Mouse (Mus musculus): ENCODE measurements around the gene Tmed2. TPM values are rescaled to one million over a fixed set of nuclear protein-coding genes. Genes with fewer than 3 reads are reported as not detected.
"Not testable (repeated sequence)": the region's sequence is repeated elsewhere in the genome, so short reads cannot be mapped to it uniquely, and the experiment has no call there.

The Tmed2 gene
- polyA plus RNA-seq, 1 experiment from 2014 or later: 478 TPM

- H3K27me3 ChIP-seq (replicated peaks; ENCODE audit: insufficient read depth, low read length): no peaks in the 10 kb centered on the region
- no peak for TF ChIP-seq EP300 (IDR thresholded peaks at IDR 0.05)
- TF ChIP-seq CTCF (IDR thresholded peaks at IDR 0.05): no peak
- no peaks in the 10 kb centered on the region for H3K9me3 ChIP-seq (ENCODE audit: low read length)
- H3K9ac ChIP-seq (replicated peaks; ENCODE audit: low read depth): no peak overlapping the region
- H3K4me1 ChIP-seq (ENCODE audit: insufficient read depth, low read depth, low read length): peaks cover 9% of the 10 kb centered on the region; the same call in 1 of the 2 replicates
- no peak for ATAC-seq
- WGBS: 71% methylated on average over 7 of the region's 7 CpGs
- DNase-seq (ENCODE audit: low spot score): peak; percentile 45
- H3K4me2 ChIP-seq (replicated peaks; ENCODE audit: low read depth, low read length): no peak overlapping the region
- H3K36me3 ChIP-seq (ENCODE audit: insufficient read depth, low read length): peaks cover 32% of the 10 kb centered on the region
- no peak overlapping the region for H3K4me3 ChIP-seq (ENCODE audit: low read depth, low read length)
- no peak overlapping the region for H3K27ac ChIP-seq (ENCODE audit: low read length)
These were observed 35.0 kb downstream of the Tmed2 start for GRCm38 (mm10) chr5:124575467-124575866.

GRCm38 (mm10) chr5:124578633-124579317 lies 38.3 kb downstream of the Tmed2 start, which contains the start of the genes Eif2b1 and Gtf2h3:
TSS of gene Eif2b1 (minus strand) at chr5:124579131.
TSS of gene Gtf2h3 (plus strand) at chr5:124579140.
- peak within 1 kb of the TSS; percentile 50 for H3K9ac ChIP-seq (replicated peaks; ENCODE audit: low read depth)
- TF ChIP-seq CTCF (IDR thresholded peaks at IDR 0.05) (no peak), EP300 (IDR thresholded peaks at IDR 0.05) (no peak)
- H3K4me1 ChIP-seq (ENCODE audit: insufficient read depth, low read depth, low read length): peaks cover 9% of the 10 kb centered on the region; the same call in 1 of the 2 replicates
- H3K36me3 ChIP-seq (ENCODE audit: insufficient read depth, low read length): peaks cover 7% of the 10 kb centered on the region; the same call in 1 of the 2 replicates
- WGBS: under 1% methylated on average over 51 of the region's 51 CpGs
- H3K27me3 ChIP-seq (replicated peaks; ENCODE audit: insufficient read depth, low read length): no peaks in the 10 kb centered on the region
- H3K4me3 ChIP-seq (ENCODE audit: low read depth, low read length): peak within 1 kb of the TSS; percentile 54
- peak within 1 kb of the TSS; percentile 62; the same call in 1 of the 2 replicates for H3K27ac ChIP-seq (ENCODE audit: low read length)
- DNase-seq (ENCODE audit: low spot score) (peak; percentile 95), ATAC-seq (peak; percentile 94)
- peak within 1 kb of the TSS; percentile 91 for H3K4me2 ChIP-seq (replicated peaks; ENCODE audit: low read depth, low read length)
- no peaks in the 10 kb centered on the region for H3K9me3 ChIP-seq (ENCODE audit: low read length)

- H3K4me3 ChIP-seq (ENCODE audit: low read depth, low read length): no peak overlapping the region
- peak; percentile 86 for DNase-seq (ENCODE audit: low spot score)
- ATAC-seq: peak; percentile 61
- H3K27ac ChIP-seq (ENCODE audit: low read length): no peak overlapping the region
- TF ChIP-seq EP300 (IDR thresholded peaks at IDR 0.05) (no peak), CTCF (IDR thresholded peaks at IDR 0.05) (no peak)
- peaks cover 13% of the 10 kb centered on the region; the same call in 1 of the 2 replicates for H3K36me3 ChIP-seq (ENCODE audit: insufficient read depth, low read length)
- H3K4me1 ChIP-seq (ENCODE audit: insufficient read depth, low read depth, low read length): peaks cover 9% of the 10 kb centered on the region; the same call in 1 of the 2 replicates
- no peaks in the 10 kb centered on the region for H3K9me3 ChIP-seq (ENCODE audit: low read length)
- H3K4me2 ChIP-seq (replicated peaks; ENCODE audit: low read depth, low read length): no peak overlapping the region
- H3K27me3 ChIP-seq (replicated peaks; ENCODE audit: insufficient read depth, low read length): no peaks in the 10 kb centered on the region
- WGBS: 55% methylated on average over 5 of the region's 5 CpGs
- no peak overlapping the region for H3K9ac ChIP-seq (replicated peaks; ENCODE audit: low read depth)
These were observed 42.0 kb downstream of the Tmed2 start for GRCm38 (mm10) chr5:124582515-124582914.

- no peaks in the 10 kb centered on the region for H3K9me3 ChIP-seq (ENCODE audit: low read length)
- H3K4me1 ChIP-seq (ENCODE audit: insufficient read depth, low read depth, low read length): no peaks in the 10 kb centered on the region
- ATAC-seq (no peak), DNase-seq (ENCODE audit: low spot score) (no peak)
- H3K27ac ChIP-seq (ENCODE audit: low read length): no peak overlapping the region
- H3K4me2 ChIP-seq (replicated peaks; ENCODE audit: low read depth, low read length): no peak overlapping the region
- no peaks in the 10 kb centered on the region for H3K27me3 ChIP-seq (replicated peaks; ENCODE audit: insufficient read depth, low read length)
- TF ChIP-seq EP300 (IDR thresholded peaks at IDR 0.05) (no peak), CTCF (IDR thresholded peaks at IDR 0.05) (no peak)
- H3K4me3 ChIP-seq (ENCODE audit: low read depth, low read length): no peak overlapping the region
- no peak overlapping the region for H3K9ac ChIP-seq (replicated peaks; ENCODE audit: low read depth)
- WGBS: 91% methylated on average over 3 of the region's 3 CpGs
- peaks cover 22% of the 10 kb centered on the region; the same call in 1 of the 2 replicates for H3K36me3 ChIP-seq (ENCODE audit: insufficient read depth, low read length)
These were observed 52.3 kb downstream of the Tmed2 start for GRCm38 (mm10) chr5:124592768-124593167.

GRCm38 (mm10) chr5:124598224-124599174 lies 58.0 kb downstream of the Tmed2 start:
- Histone ChIP-seq H3K27ac (ENCODE audit: low read length) (no peak overlapping the region), H3K4me2 (replicated peaks; ENCODE audit: low read depth, low read length) (peak overlapping the region; percentile 74), H3K27me3 (replicated peaks; ENCODE audit: insufficient read depth, low read length) (no peaks in the 10 kb centered on the region), H3K9me3 (ENCODE audit: low read length) (no peaks in the 10 kb centered on the region), H3K9ac (replicated peaks; ENCODE audit: low read depth) (peak overlapping the region; percentile 43), H3K36me3 (ENCODE audit: insufficient read depth, low read length) (no peaks in the 10 kb centered on the region), H3K4me3 (ENCODE audit: low read depth, low read length) (peak overlapping the region; percentile 63), H3K4me1 (ENCODE audit: insufficient read depth, low read depth, low read length) (no peaks in the 10 kb centered on the region)
- WGBS: 6% methylated on average over 30 of the region's 30 CpGs
- TF ChIP-seq CTCF (IDR thresholded peaks at IDR 0.05) (no peak), EP300 (IDR thresholded peaks at IDR 0.05) (no peak)
- DNase-seq (ENCODE audit: low spot score) (peak; percentile 99), ATAC-seq (peak; percentile 100)

- ATAC-seq; H3K27me3 ChIP-seq (replicated peaks; ENCODE audit: insufficient read depth, low read length); H3K4me2 ChIP-seq (replicated peaks; ENCODE audit: low read depth, low read length); H3K4me3 ChIP-seq (ENCODE audit: low read depth, low read length); H3K4me1 ChIP-seq (ENCODE audit: insufficient read depth, low read depth, low read length); DNase-seq (ENCODE audit: low spot score); H3K36me3 ChIP-seq (ENCODE audit: insufficient read depth, low read length); H3K27ac ChIP-seq (ENCODE audit: low read length); H3K9ac ChIP-seq (replicated peaks; ENCODE audit: low read depth); H3K9me3 ChIP-seq (ENCODE audit: low read length): not testable (repeated sequence)
- 37% methylated on average over 8 of the region's 8 CpGs for WGBS
These were observed 59.2 kb downstream of the Tmed2 start for GRCm38 (mm10) chr5:124599726-124600125.

Other genes with a start within 250 kb of the Tmed2 start
- gene Mphosph9, start 212.7 kb upstream of the Tmed2 start, polyA plus RNA-seq (2015; fragmentation: Nextera tagmentation; extraction: Ambion mirVana): 3.2 and 3.4 TPM in 2 replicates
- gene 2810006K23Rik, start 212.6 kb upstream of the Tmed2 start, polyA plus RNA-seq (2015; fragmentation: Nextera tagmentation; extraction: Ambion mirVana): 6.1 and 7.7 TPM in 2 replicates
- gene Cdk2ap1, start 177.6 kb upstream of the Tmed2 start, polyA plus RNA-seq (2015; fragmentation: Nextera tagmentation; extraction: Ambion mirVana): 39.3 and 49.3 TPM in 2 replicates
- gene Sbno1, start 114.7 kb upstream of the Tmed2 start, polyA plus RNA-seq (2015; fragmentation: Nextera tagmentation; extraction: Ambion mirVana): 46.5 and 58.0 TPM in 2 replicates
- 18.0 and 21.9 TPM in 2 replicates for gene Kmt5a, start 100.8 kb upstream of the Tmed2 start, polyA plus RNA-seq (2015; fragmentation: Nextera tagmentation; extraction: Ambion mirVana)
- gene Rilpl2, start 62.3 kb upstream of the Tmed2 start, polyA plus RNA-seq (2015; fragmentation: Nextera tagmentation; extraction: Ambion mirVana): 31.5 and 32.7 TPM in 2 replicates
- 11.7 and 12.8 TPM in 2 replicates for gene Snrnp35, start 57.6 kb upstream of the Tmed2 start, polyA plus RNA-seq (2015; fragmentation: Nextera tagmentation; extraction: Ambion mirVana)
- gene Rilpl1, start 9.3 kb upstream of the Tmed2 start, polyA plus RNA-seq (2015; fragmentation: Nextera tagmentation; extraction: Ambion mirVana): 24.4 and 26.6 TPM in 2 replicates
- gene Ddx55, start 12.2 kb downstream of the Tmed2 start, polyA plus RNA-seq (2015; fragmentation: Nextera tagmentation; extraction: Ambion mirVana): 6.3 and 6.7 TPM in 2 replicates
- 44.4 and 46.6 TPM in 2 replicates for gene Eif2b1, start 38.4 kb downstream of the Tmed2 start, polyA plus RNA-seq (2015; fragmentation: Nextera tagmentation; extraction: Ambion mirVana)
- 23.5 and 25.3 TPM in 2 replicates for gene Gtf2h3, start 38.4 kb downstream of the Tmed2 start, polyA plus RNA-seq (2015; fragmentation: Nextera tagmentation; extraction: Ambion mirVana)
- gene Atp6v0a2, start 87.9 kb downstream of the Tmed2 start, polyA plus RNA-seq (2015; fragmentation: Nextera tagmentation; extraction: Ambion mirVana): 23.8 and 26.8 TPM in 2 replicates
- 0.95 and 1.0 TPM in 2 replicates for gene Dnah10, start 184.4 kb downstream of the Tmed2 start, polyA plus RNA-seq (2015; fragmentation: Nextera tagmentation; extraction: Ambion mirVana)

Data from lung, postnatal 0 days (tissue).